Comparison of ENCODE assay signal across 26 mouse cellular contexts in genomic region chr11:104407391-104407790, GRCm38 (mm10).
DNase-seq lines count a peak whose midpoint lies in the region; ATAC-seq and TF ChIP-seq lines count a peak whose summit lies in the region.
"Had no signal": no experiment of that assay in that cellular context is flagged by ENCODE, and none has a peak within 500 bp of the region (broad histone marks: within the 10 kb centered on the region; RNA-seq: fewer than 3 reads in every experiment).

No protein-coding gene starts in this region.

- no peaks in the 10 kb centered on the region for H3K4me1 ChIP-seq in kidney, embryonic 16.5 days (ENCODE audit: insufficient read depth, low read length)
- no peaks in the 10 kb centered on the region for H3K4me1 ChIP-seq in lung, postnatal 0 days (ENCODE audit: insufficient read depth, low read depth, low read length)
- H3K4me1 ChIP-seq in hindbrain, embryonic 11.5 days (replicated peaks; ENCODE audit: control insufficient read depth, insufficient read depth, low read length): no peaks in the 10 kb centered on the region
- H3K4me1 ChIP-seq: embryonic facial prominence, embryonic 12.5 days; embryonic facial prominence, embryonic 15.5 days; hindbrain, embryonic 13.5 days had no signal

- no peaks in the 10 kb centered on the region for H3K9me3 ChIP-seq in kidney, embryonic 16.5 days (ENCODE audit: low read length)
- no peaks in the 10 kb centered on the region for H3K9me3 ChIP-seq in lung, postnatal 0 days (ENCODE audit: low read length)
- H3K9me3 ChIP-seq in hindbrain, embryonic 11.5 days (ENCODE audit: control insufficient read depth, low read length): no peaks in the 10 kb centered on the region
- H3K9me3 ChIP-seq: embryonic facial prominence, embryonic 12.5 days; embryonic facial prominence, embryonic 15.5 days; G1E; hindbrain, embryonic 13.5 days had no signal

- TF ChIP-seq EP300 in lung, postnatal 0 days (IDR thresholded peaks at IDR 0.05): 0 out of 2 replicates have a peak, but pooled peaks have one; percentile 6

- peak; percentile 24 to 28 for DNase-seq in kidney, adult 8-10 months
- DNase-seq in kidney, postnatal 36 days: peak; percentile 30 to 40
- DNase-seq in kidney, postnatal 10 days: no peak
- DNase-seq in lung, postnatal 0 days (ENCODE audit: low spot score): no peak
- DNase-seq in lung, adult 18-20 months: no peak
- DNase-seq in hindbrain, embryonic 11.5 days (ENCODE audit: low spot score): no peak
- DNase-seq: adrenal gland, adult 2 months; adrenal gland, postnatal 14 days; B cell, adult 2 months; cerebellum, adult 11 months; cerebellum, adult 2 months; cerebellum, adult 9-11 months; cerebellum, postnatal 25 days; forebrain, postnatal 0 days; gastrocnemius, adult 2 months; gastrocnemius, postnatal 14 days; heart, adult 11 months had no signal

- H3K4me3 ChIP-seq in kidney, embryonic 16.5 days (ENCODE audit: low read length): no peak overlapping the region
- H3K4me3 ChIP-seq in lung, postnatal 0 days (ENCODE audit: low read depth, low read length): no peak overlapping the region
- H3K4me3 ChIP-seq in hindbrain, embryonic 11.5 days (ENCODE audit: low read depth, low read length): no peak overlapping the region
- H3K4me3 ChIP-seq: embryonic facial prominence, embryonic 12.5 days; embryonic facial prominence, embryonic 15.5 days; gastrocnemius, adult 2 months; hindbrain, embryonic 13.5 days had no signal

- H3K36me3 ChIP-seq in kidney, embryonic 16.5 days (ENCODE audit: insufficient read depth, low read length): peaks cover 8% of the 10 kb centered on the region
- H3K36me3 ChIP-seq in lung, postnatal 0 days (ENCODE audit: insufficient read depth, low read length): no peaks in the 10 kb centered on the region
- no peaks in the 10 kb centered on the region for H3K36me3 ChIP-seq in hindbrain, embryonic 11.5 days (ENCODE audit: control insufficient read depth, insufficient read depth, low read length)

- H3K27ac ChIP-seq in kidney, embryonic 16.5 days (ENCODE audit: low read length): no peak overlapping the region
- no peak overlapping the region for H3K27ac ChIP-seq in lung, postnatal 0 days (ENCODE audit: low read length)
- H3K27ac ChIP-seq in hindbrain, embryonic 11.5 days (ENCODE audit: low read depth, low read length): no peak overlapping the region
- H3K27ac ChIP-seq: embryonic facial prominence, embryonic 12.5 days; embryonic facial prominence, embryonic 15.5 days; gastrocnemius, adult 2 months; hindbrain, embryonic 13.5 days had no signal

- H3K9ac ChIP-seq in kidney, embryonic 16.5 days (replicated peaks; ENCODE audit: low read length): no peak overlapping the region
- no peak overlapping the region for H3K9ac ChIP-seq in lung, postnatal 0 days (replicated peaks; ENCODE audit: low read depth)
- H3K9ac ChIP-seq in hindbrain, embryonic 11.5 days (ENCODE audit: low read depth, low read length): no peak overlapping the region
- H3K9ac ChIP-seq: embryonic facial prominence, embryonic 12.5 days; embryonic facial prominence, embryonic 15.5 days; forebrain, postnatal 0 days; hindbrain, embryonic 13.5 days had no signal

- ATAC-seq in kidney, embryonic 16.5 days (ENCODE audit: low FRiP score, low TSS enrichment): no peak
- ATAC-seq in lung, postnatal 0 days: no peak
- no peak for ATAC-seq in hindbrain, embryonic 11.5 days (ENCODE audit: low FRiP score)
- ATAC-seq: forebrain, embryonic 14.5 days; forebrain, postnatal 0 days; Patski had no signal

- no peaks in the 10 kb centered on the region for H3K27me3 ChIP-seq in kidney, embryonic 16.5 days (ENCODE audit: insufficient read depth, low read length)
- no peaks in the 10 kb centered on the region for H3K27me3 ChIP-seq in lung, postnatal 0 days (replicated peaks; ENCODE audit: insufficient read depth, low read length)
- no peaks in the 10 kb centered on the region for H3K27me3 ChIP-seq in hindbrain, embryonic 11.5 days (ENCODE audit: control insufficient read depth, insufficient read depth, low read length)
- H3K27me3 ChIP-seq: CH12.LX; embryonic facial prominence, embryonic 12.5 days; embryonic facial prominence, embryonic 15.5 days; hindbrain, embryonic 13.5 days; Patski had no signal

- WGBS in kidney, embryonic 16.5 days: 67% methylated on average over 2 of the region's 2 CpGs
- 60% methylated on average over 2 of the region's 2 CpGs for WGBS in lung, postnatal 0 days
- 88% methylated on average over 2 of the region's 2 CpGs for WGBS in hindbrain, embryonic 11.5 days

- no peak overlapping the region for H3K4me2 ChIP-seq in kidney, embryonic 16.5 days (replicated peaks; ENCODE audit: low read depth, low read length)
- no peak overlapping the region for H3K4me2 ChIP-seq in lung, postnatal 0 days (replicated peaks; ENCODE audit: low read depth, low read length)
- no peak overlapping the region for H3K4me2 ChIP-seq in hindbrain, embryonic 11.5 days (replicated peaks; ENCODE audit: low read depth, low read length)
- H3K4me2 ChIP-seq: embryonic facial prominence, embryonic 12.5 days; embryonic facial prominence, embryonic 15.5 days; heart, embryonic 11.5 days; hindbrain, embryonic 13.5 days had no signal

- no peak for TF ChIP-seq CTCF in lung, postnatal 0 days (IDR thresholded peaks at IDR 0.05)

Comparison
In these comparisons a context has a peak if more than half of its experiments do, and no peak if none do; other contexts are left out.
1. DNase-seq: peak in kidney, adult 8-10 months (2 of 2) and kidney, postnatal 36 days (2 of 2); none in kidney, postnatal 10 days (single experiment), lung, postnatal 0 days (single experiment), lung, adult 18-20 months (0 of 2) and hindbrain, embryonic 11.5 days (single experiment).